Mouse (Mus musculus) embryonic fibroblast, embryonic 13.5 days (primary cell): ENCODE measurements at regions not wholly inside any gene's neighbourhood (a gene's known extent, or its start where the extent isn't known, plus 50 kb on each side); places are given as distances from the start of the nearest gene placed in this dataset.

ENCODE experiments used
- H3K27ac ChIP-seq: 2 replicates; pipeline ENCODE4 v1.5.1; 2012; ENCODE audit warnings: low read length, control low read depth, inconsistent platforms; ENCODE audit not compliant: insufficient read depth
- H3K4me1 ChIP-seq: 2 replicates; pipeline ENCODE4 v1.6.1; 2011; ENCODE audit warnings: low read length; ENCODE audit not compliant: control insufficient read depth, insufficient read depth
- H3K4me3 ChIP-seq: 2 replicates; pipeline ENCODE4 v1.5.1; 2011; ENCODE audit warnings: mild to moderate bottlenecking, control low read depth, low read length; ENCODE audit not compliant: insufficient read depth
- CTCF ChIP-seq: IDR thresholded peaks from 2 replicates; pipeline ENCODE4 v1.5.1; 2011; ENCODE audit warnings: mild to moderate bottlenecking, control low read depth, low read length, moderate library complexity, borderline replicate concordance; ENCODE audit not compliant: insufficient read depth
- POLR2A ChIP-seq: IDR thresholded peaks from 2 replicates; pipeline ENCODE4 v1.6.1; 2011; ENCODE audit warnings: low read depth, mild to moderate bottlenecking, control low read depth, low read length, moderate library complexity

GRCm38 (mm10) chr13:102599602-102600001 lies 93.8 kb upstream of the Cd180 start:
- TF ChIP-seq CTCF = no peak
- no peak for TF ChIP-seq POLR2A
- no peaks in the 10 kb centered on the region; the same call in 1 of the 2 replicates for H3K4me1 ChIP-seq
- H3K27ac ChIP-seq = no peak overlapping the region
- no peak overlapping the region for H3K4me3 ChIP-seq

- Histone ChIP-seq H3K4me3 (no peak overlapping the region), H3K4me1 (no peaks in the 10 kb centered on the region; the same call in 1 of the 2 replicates), H3K27ac (no peak overlapping the region)
- TF ChIP-seq POLR2A = no peak
- no peak for TF ChIP-seq CTCF
These were observed 93.3 kb upstream of the Cd180 start for GRCm38 (mm10) chr13:102600026-102600425.

DNA sequence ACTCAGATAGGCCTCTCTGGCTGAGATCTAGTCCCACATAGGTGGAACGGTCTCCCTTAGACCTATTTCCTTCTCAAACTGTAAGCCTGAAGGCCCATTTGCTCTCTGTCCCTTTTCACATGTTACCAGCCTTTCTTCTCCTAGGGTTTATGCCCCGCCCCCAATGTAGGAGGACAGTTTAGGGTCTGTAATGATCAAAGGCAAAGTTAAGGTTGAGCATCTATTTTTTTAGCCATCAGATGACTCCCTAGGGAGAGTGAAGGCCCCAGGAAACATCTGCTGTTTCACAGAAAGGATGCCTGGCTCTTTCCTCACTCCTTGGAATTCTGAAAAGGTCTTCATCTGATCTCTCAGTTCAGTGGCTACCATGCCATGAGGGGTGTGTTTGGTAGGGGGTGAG lies 68.9 kb upstream of the Cd180 start:
- H3K27ac ChIP-seq = no peak overlapping the region
- TF ChIP-seq POLR2A (no peak), CTCF (no peak)
- H3K4me1 ChIP-seq = peaks cover 9% of the 10 kb centered on the region
- no peak overlapping the region for H3K4me3 ChIP-seq

- Histone ChIP-seq H3K27ac (peak overlapping the region; percentile 80), H3K4me1 (peaks cover 9% of the 10 kb centered on the region), H3K4me3 (no peak overlapping the region)
- no peak for TF ChIP-seq CTCF
- no peak for TF ChIP-seq POLR2A
These were observed 68.1 kb upstream of the Cd180 start for GRCm38 (mm10) chr13:102625171-102625835.

DNA sequence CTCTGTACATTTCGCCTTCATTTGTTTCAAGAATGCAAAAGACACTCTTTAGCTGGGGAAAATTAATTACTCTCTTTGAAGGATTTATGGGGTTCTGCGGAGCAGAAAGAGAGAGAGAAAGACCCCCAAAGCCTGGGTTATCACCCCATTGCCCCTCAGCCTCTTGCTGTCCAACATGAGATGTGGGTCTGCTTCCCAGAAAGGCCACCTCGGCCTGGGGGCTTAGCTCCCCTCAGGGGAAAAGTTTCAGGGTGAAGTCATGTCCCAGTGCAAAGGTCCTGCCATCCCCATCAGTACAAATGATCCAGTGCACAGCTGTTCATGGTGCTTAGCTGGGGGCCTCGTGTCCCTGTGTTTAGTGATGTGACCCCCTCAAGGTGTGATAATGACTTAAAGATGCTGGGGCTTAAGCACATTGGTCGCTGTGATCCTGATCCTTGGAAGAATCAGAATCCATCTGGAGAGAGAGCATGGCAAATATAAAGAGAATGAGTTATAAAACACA lies 67.5 kb upstream of the Cd180 start:
- Histone ChIP-seq H3K4me3 (no peak overlapping the region), H3K4me1 (peaks cover 9% of the 10 kb centered on the region), H3K27ac (peak overlapping the region; percentile 76)
- TF ChIP-seq POLR2A = no peak
- no peak for TF ChIP-seq CTCF

DNA sequence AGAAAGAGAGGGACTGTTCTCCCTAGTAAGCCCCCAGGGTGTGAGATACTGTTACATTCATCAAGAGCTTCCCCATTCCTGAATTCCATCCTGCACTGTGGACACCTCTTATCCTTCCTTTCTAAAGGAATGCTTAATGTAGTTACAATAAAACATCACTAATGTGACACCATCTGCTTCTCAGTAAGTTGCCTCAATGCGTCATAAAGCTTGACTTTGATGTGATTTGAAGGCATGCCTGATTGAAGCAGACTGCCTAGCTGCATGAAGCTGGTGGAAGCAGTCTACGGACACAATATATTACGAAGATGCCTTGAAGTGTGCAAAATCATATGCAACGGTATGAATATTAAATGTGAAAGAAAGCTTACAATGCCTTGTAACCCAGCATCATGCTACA lies 65.6 kb upstream of the Cd180 start:
- no peak for TF ChIP-seq POLR2A
- TF ChIP-seq CTCF = no peak
- peaks cover 9% of the 10 kb centered on the region for H3K4me1 ChIP-seq
- no peak overlapping the region for H3K27ac ChIP-seq
- no peak overlapping the region for H3K4me3 ChIP-seq

DNA sequence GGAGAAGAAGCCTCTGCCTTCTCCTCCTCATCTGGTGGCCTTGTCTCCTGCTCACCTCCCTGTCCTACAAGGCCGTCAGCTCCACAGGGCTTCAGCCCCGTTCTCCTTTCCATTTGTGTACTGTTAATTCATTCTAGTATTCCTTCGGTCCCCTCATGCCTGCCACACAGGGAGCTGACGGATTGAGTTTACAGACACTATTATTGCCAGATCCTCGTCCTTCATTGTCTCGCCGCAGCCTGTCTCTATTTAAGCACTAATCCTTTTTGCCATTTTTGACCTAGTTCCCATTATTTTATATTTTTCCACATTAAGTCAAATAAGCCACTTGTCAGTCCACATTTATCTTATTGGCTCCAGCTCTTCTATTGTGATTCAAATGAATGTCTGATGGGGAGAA lies 64.2 kb upstream of the Cd180 start:
- no peak overlapping the region for H3K27ac ChIP-seq
- H3K4me1 ChIP-seq = peaks cover 9% of the 10 kb centered on the region
- no peak for TF ChIP-seq CTCF
- TF ChIP-seq POLR2A = no peak
- H3K4me3 ChIP-seq = no peak overlapping the region

DNA sequence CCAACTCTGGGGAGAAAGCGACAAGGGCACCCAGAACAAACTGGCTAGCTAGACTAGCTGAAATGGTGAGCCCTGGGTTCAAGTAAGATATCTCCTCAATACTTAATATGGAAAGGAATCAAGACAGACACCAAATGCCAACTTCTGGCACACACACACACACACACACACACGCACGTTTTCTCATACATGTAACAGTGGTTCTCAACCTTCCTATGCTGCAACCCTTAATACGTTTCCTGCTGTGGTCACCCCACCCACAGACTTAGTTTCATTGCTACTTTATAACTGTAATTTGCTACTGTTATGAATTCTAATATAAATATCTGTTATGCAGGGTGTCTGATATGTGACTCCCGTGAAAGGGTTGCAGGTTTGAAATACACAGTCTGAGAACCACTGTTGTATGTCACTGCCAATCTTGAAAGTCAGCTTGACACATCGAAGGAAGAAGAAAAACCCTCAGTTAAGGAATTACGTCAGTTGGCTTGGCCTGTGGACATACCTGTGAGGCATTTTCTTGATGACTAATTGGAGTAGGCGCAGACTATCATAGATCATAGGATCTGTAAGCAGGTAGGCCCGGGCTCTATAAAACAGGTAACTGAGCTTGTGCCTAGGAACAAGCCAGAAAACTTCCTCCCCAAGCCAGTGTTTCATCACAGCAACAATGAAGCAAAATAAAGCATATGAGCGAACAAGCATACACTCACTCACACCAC lies 59.0 kb upstream of the Cd180 start:
- TF ChIP-seq POLR2A = no peak
- TF ChIP-seq CTCF = no peak

DNA sequence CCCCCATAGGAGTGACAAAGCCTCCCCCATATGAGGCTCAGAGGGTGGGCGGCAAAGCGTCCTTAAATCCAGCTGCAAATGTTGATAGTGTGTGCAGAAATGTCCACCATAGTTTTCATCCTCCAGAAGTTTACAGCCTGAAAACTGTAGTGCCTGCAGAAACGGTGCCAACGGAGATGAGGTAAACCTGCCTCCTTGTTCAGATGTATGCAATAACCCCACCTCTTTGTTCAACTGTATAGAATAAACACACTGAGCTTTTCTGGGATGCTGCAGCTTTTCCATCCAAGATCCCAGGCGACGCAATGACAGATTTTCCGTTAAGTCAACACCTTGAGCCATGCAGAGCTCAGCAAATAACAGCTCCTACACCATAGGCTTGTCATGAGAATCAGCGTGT lies 57.3 kb upstream of the Cd180 start:
- TF ChIP-seq CTCF (no peak), POLR2A (no peak)
- Histone ChIP-seq H3K4me1 (no peaks in the 10 kb centered on the region), H3K4me3 (no peak overlapping the region), H3K27ac (no peak overlapping the region)

More for the DNA sequence above, 59.0 kb upstream of the Cd180 start:
- H3K27ac ChIP-seq = no peak overlapping the region
- no peaks in the 10 kb centered on the region for H3K4me1 ChIP-seq
- no peak overlapping the region for H3K4me3 ChIP-seq

GRCm38 (mm10) chr13:102637059-102637458 lies 56.3 kb upstream of the Cd180 start:
- Histone ChIP-seq H3K4me1 (no peaks in the 10 kb centered on the region), H3K27ac (no peak overlapping the region), H3K4me3 (no peak overlapping the region)
- TF ChIP-seq CTCF (no peak), POLR2A (no peak)
